Mouse (Mus musculus) retina, adult 2 months (tissue): ENCODE measurements around the gene 1110059G10Rik.

ENCODE experiments used
- DNase-seq: peaks from one replicate; pipeline ENCODE4 v3.0.0-alpha.2; 2012; ENCODE audit warnings: low read depth, low spot score

The 1110059G10Rik gene

DNA sequence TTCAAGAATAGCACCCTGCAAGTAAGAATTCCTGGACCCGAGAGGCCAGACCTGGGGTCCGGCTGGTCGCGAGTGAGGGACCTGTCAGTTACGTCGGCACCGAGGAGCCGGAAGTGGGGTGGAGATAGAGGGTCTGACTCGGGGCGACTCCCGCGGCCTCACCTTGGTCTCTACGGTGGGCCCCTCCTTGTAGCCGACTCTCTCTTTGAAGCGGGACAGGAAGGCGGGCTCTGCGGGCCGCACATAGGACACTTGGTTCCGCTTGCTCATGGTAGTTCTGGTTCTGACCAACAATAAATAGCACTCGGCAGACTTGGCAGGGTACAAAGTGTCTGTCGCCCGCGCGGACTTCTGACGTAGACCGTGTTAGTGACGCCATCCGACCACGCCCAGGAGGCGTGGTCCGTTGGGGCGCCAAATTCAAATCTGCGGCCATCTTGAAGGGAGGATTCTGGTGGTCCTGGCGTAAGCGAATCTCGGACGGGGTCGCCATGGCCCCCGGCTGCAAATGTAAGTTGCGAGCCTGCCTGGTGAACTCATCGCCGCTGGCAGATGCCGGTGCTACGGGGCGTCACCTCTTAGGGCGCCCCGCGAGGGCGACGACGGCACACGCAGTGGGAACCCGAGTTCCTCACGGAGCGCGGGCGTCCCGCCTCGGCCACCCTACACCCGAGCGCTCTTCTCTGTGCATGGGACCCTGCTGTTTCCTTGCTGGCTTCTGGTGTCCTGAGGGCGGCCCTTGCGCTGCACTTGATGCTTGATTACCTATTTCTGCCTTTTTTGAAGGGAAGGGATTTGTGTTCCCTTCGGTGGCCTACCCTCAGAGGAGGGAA is at the start of gene 1110059G10Rik, which contains the start of gene Kif15:
Gene 1110059G10Rik (minus strand): TSS at position 358 of the 833 bp plus-strand sequence.
Gene Kif15 (plus strand): TSS at position 404 of the 833 bp plus-strand sequence.
- DNase-seq = peak; percentile 80

DNA sequence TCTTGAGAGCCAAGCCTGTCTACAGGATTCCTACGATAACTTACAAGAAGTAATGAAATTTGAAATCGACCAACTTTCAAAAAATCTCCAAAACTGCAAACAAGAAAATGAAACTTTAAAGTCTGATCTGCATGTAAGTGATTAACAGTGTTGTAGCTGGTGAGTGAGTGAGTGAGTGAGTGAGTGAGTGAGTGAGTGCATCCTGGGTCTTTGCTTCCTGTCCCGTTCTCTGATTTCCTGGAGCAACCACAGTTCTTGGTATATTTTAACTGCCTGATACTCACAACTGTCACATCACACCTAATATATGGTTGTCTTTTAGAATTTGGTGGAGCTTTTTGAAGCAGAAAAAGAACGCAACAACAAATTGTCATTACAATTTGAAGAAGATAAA is 48.4 kb upstream of the 1110059G10Rik start:
- DNase-seq = no peak

DNA sequence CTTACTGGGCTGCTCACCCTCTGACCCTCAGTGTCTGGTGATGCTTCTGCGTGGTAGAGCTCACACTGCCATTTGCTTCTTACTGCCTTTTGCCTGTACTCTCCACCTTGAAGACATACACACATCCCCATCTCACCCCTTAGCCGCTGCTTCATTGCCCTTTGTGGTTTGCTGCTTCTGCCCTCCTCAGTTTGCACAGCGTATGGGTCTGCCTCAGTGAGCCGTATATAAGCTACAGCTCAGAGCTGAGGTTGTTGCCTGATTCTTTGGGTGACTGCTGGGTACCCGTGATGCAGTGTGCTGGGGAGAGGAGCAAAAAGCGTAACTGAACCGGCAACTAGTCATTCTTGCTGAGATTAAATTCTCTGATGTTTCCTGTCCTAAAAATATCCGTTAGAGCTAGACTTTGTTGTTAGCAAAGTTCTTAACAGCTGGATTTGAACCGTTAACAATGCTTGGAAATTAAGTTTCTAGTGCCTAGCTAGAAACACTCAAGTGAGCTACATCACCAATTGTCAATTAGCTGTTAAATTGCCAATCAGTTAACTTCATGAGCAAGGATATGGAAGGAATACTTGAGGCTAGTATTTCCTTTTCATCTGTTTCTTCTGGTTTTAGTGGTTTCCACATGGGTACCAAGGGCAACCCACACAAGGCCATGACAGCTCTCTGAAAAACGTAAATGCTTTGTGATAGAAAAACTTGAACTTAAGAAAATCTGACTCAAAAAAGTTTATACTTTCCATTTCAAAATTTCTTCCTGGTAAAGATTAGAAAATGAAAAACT is 47.8 kb upstream of the 1110059G10Rik start:
- DNase-seq = no peak

DNA sequence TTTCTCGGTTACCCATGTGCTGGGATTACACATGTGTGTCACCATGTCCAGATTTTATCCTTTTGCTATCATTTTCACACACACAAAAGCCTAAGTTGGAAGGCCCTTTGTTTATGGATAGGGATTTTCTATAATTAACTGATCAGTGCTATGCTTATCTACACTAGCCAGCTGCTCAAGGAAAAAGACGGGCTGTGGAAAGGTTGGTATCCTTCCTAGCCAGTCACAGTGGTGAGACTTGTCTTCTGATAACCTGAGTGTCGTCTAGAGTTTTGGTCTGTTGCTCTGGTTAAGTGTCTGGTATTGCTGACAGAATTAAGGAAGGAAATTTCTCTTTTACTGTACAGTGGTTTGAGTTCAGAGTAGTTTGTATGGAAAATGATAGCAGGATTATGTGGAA is 21.9 kb downstream of the 1110059G10Rik start:
- DNase-seq = no peak

DNA sequence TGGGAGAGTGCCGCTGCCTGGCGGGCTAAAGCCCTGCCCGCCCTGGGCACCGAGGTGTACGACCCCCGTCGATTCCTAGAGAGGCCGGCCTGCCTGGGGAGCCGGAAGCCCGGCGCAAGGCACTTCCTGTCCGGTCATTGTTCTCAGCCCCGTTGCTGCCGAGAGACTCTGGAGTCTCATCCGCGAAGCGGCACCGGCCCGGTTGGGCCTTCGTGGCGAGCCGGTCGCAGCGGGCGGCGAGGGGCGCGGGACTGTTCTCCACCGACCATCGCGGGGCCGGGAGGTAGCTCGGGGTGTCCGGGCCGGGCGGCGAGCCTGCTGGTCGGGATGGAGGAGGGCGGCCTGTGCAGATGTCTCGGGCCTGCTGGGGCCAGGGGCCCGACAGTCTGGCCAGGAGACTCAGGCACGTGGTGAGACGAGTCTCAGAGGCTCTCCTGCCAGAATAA is 27.8 kb downstream of the 1110059G10Rik start, which contains the start of gene Zfp105:
Gene Zfp105 (plus strand): TSS at position 137 of the 446 bp plus-strand sequence.
- peak; percentile 63 for DNase-seq

DNA sequence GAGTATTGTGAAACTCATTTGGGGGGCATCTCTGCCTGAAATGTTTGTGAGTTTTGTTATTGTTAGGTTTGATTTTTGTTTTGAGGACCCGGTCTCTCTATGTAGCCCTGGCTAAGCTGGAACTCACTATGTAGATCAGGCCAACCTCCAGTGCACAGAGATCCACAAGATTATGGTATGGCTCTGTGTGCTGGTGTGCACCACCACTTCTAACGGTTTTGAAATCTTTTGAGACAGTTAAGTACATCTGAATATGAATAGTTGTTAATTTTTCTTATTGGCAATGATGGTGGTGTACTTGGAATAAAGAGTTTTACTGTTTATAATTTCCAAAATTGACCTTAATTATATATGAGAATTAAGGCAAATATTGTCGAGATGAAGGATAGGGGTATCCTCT is 28.4 kb downstream of the 1110059G10Rik start:
- no peak for DNase-seq

DNA sequence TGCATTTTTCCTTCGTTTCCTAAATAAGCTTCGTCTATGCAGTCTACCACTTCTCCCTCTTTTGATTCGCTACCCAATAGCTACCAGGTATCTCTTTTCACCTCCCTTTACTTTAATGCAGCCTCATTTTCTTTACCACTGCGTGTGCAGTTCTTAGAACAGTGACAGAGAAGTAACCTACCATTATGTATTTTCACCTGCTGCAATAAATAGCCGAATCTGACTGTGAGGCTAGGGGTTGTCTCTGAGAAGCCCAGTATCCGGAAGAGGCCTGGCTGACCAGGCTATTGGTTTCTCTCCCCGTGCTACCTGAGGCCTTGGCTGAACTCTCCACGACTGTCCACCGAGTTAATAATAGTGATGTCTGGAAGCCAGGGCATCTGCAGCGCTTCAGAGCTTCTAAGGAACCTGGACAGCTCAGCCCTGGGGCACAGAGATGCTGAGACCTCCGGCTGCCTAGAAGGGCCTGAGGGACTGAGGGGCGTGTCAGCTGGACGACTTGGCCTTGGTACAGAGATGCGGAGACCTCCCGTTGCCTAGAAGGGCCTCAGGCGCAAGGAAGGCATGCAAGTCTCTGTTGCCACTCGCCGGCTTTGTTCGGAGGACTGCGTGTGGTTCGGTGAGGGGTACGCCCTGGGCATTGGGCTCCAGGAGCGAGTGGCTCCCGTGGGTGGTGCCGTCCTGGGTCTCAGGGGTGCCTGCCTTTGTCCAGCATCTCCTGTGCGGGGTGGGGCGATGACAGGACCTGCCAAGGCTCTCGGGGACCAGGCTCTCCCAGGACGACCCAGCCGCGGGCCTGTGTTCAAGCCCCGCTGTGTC is 47.9 kb downstream of the 1110059G10Rik start:
- peak; percentile 80 for DNase-seq

DNA sequence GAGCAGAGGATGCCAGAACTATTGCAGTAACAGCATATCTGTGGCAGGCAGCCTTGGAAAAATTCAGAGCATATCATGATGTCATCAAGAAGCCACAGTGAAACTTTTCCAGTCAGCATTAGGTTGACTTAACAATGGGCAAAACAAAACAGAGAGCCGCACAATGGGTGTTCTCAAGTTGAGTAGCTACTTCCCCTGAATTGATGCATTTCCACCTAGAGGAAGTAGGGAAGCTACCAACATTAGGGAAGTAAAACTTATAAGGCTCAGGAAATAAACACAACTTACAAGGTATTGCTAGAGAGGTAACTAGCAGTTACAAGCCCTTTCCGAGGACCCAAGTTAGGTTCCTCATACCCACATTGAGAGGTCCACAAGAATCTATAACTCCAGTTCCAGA is 49.8 kb downstream of the 1110059G10Rik start:
- no peak for DNase-seq
